Mouse (Mus musculus): ENCODE results near the gene Syt14.

DNA sequence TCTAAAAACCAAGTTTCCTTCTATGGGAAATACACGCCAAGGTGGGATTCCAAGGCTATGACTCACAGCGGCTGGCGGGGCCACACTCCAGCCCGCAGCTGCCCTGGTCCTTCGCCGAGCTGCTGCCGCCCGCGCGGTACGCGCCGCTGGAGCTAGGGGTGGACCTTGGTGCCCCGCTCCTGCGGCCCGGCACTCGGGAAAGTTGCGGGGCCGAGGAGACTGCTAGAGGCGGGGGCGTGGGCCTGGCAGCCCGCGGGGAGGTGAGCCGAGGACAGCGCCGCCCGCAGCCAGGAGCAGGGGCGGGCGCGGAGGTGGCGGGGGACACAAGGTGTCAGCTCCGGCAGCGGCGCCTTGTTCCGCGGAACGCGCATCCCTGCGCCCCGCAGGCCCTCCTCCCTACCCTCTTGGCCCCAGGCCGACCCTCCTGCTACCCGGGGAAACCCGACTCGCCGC is 180.7 kb downstream of the Syt14 start:
- TF ChIP-seq CTCF (IDR thresholded peaks at IDR 0.05 in 2 of 3, conservative IDR thresholded peaks at IDR 0.05 in 1 of 3; ENCODE audit: control insufficient read depth in 1 of 3, insufficient read depth in 1 of 3, low read depth in 2 of 3, low read length in 3 of 3, poor library complexity in 1 of 3, severe bottlenecking in 1 of 3) (no peak), EP300 (IDR thresholded peaks at IDR 0.05; ENCODE audit: low read depth in 1 of 2, low read length in 2 of 2) (no peak)
